Mouse (Mus musculus) bone marrow macrophage, adult 2 months (primary cell): ENCODE data around the gene Svbp.

Experiments
- CTCF ChIP-seq: IDR thresholded peaks from 2 replicates; pipeline ENCODE4 v1.5.1; 2012; ENCODE audit warnings: low read depth, mild to moderate bottlenecking, low read length, moderate library complexity
- POLR2A ChIP-seq: IDR thresholded peaks from 2 replicates; pipeline ENCODE4 v1.6.1; 2012; ENCODE audit warnings: mild to moderate bottlenecking, low read depth, low read length, borderline replicate concordance

GRCm38 (mm10) chr4:119146816-119147215 is 48.3 kb upstream of the Svbp start:
- no peak for TF ChIP-seq CTCF
- no peak for TF ChIP-seq POLR2A
